Mouse (Mus musculus) CD4-positive, CD25-positive, alpha-beta regulatory T cell (primary cell): ENCODE measurements around the gene Crcp. TPM values are rescaled to one million over a fixed set of nuclear protein-coding genes. Genes with fewer than 3 reads are reported as not detected.

Experiments used
- polyA plus RNA-seq: library from polyadenylated mRNA; unstranded; fragments of 100-300 nt; shearing (Covaris generic); gene quantifications from one replicate; pipeline ENCODE4 v1.2.1, GENCODE M21; 2017

The Crcp gene
- 43.6 TPM for polyA plus RNA-seq

GRCm38 (mm10) chr5:130029142-130029897 lies at the start of gene Crcp, which contains the start of gene Asl:
Crcp (plus strand) TSS chr5:130029290.
Asl (minus strand) TSS chr5:130029247.

GRCm38 (mm10) chr5:130002301-130003146 lies 26.6 kb upstream of the Crcp start, which contains the start of gene Gusb:
Gusb (minus strand) TSS chr5:130003049.

GRCm38 (mm10) chr5:130073026-130073425 lies 43.9 kb downstream of the Crcp start, which contains the start of gene Tpst1:
Tpst1 (plus strand) TSS chr5:130073326.

Other genes starting within 250 kb of the Crcp start
- gene Psph, start 241.8 kb upstream of the Crcp start, polyA plus RNA-seq, result 60.2 TPM
- gene Sumf2, start 182.3 kb upstream of the Crcp start, polyA plus RNA-seq, result 25.1 TPM
- 464 TPM for gene Chchd2, start 141.8 kb upstream of the Crcp start, polyA plus RNA-seq
- 3.1 TPM for gene Zbed5, start 133.6 kb upstream of the Crcp start, polyA plus RNA-seq
- gene Phkg1, start 130.7 kb upstream of the Crcp start, polyA plus RNA-seq, result 0.28 TPM
- gene Nupr1l, start 120.8 kb upstream of the Crcp start, polyA plus RNA-seq, result 0.75 TPM
- 15.9 TPM for gene Vkorc1l1, start 87.3 kb upstream of the Crcp start, polyA plus RNA-seq
- gene Gusb, start 26.2 kb upstream of the Crcp start, polyA plus RNA-seq, result 52.4 TPM
- 71.3 TPM for gene Asl, start within 50 bp of the Crcp start, polyA plus RNA-seq
- gene Tpst1, start 44.0 kb downstream of the Crcp start, polyA plus RNA-seq, result 11.0 TPM
- gene Kctd7, start 115.6 kb downstream of the Crcp start, polyA plus RNA-seq, result 6.5 TPM
- 32.4 TPM for gene Rabgef1, start 142.5 kb downstream of the Crcp start, polyA plus RNA-seq
- 56.9 TPM for gene Tmem248, start 187.8 kb downstream of the Crcp start, polyA plus RNA-seq
- gene Sbds, start 226.2 kb downstream of the Crcp start, polyA plus RNA-seq, result 77.2 TPM
- 38.3 TPM for gene Tyw1, start 226.3 kb downstream of the Crcp start, polyA plus RNA-seq